Mouse (Mus musculus) CH12.LX (cell line): ENCODE data around the gene Nav3. TPM values are rescaled to one million over a fixed set of nuclear protein-coding genes. Genes with fewer than 3 reads are reported as not detected.

Experiments used
- DNase-seq: peaks from one replicate; pipeline ENCODE4 v3.0.0-alpha.2; 2013; ENCODE audit errors: extremely low read depth
- H3K27ac ChIP-seq: 2 replicates; pipeline ENCODE4 v1.5.1; 2012; ENCODE audit warnings: low read depth, mild to moderate bottlenecking, control low read depth, moderate library complexity; ENCODE audit not compliant: insufficient read depth
- H3K27me3 ChIP-seq: replicated peaks from 2 replicates; pipeline ENCODE3; 2012; ENCODE audit warnings: inconsistent platforms
- H3K36me3 ChIP-seq, 2 experiments: replicated peaks in 1 of 2; 2 replicates each; pipeline versions ENCODE3 to v1.6.1; 2012; ENCODE audit warnings: inconsistent platforms in 1 of 2, low read length in 1 of 2, mild to moderate bottlenecking in 1 of 2, mixed read lengths in 1 of 2, moderate library complexity in 1 of 2; ENCODE audit not compliant: control insufficient read depth in 1 of 2, insufficient read depth in 1 of 2
- H3K4me1 ChIP-seq, 2 experiments: 2 replicates each; pipeline ENCODE4 v1.6.1; 2012; ENCODE audit warnings: inconsistent platforms in 1 of 2, moderate library complexity in 1 of 2; ENCODE audit not compliant: insufficient read depth in 2 of 2, control insufficient read depth in 1 of 2
- H3K4me2 ChIP-seq: 2 replicates; pipeline ENCODE4 v1.6.1; 2012; ENCODE audit warnings: low read depth, mild to moderate bottlenecking, control low read depth; ENCODE audit not compliant: poor library complexity, insufficient read depth, severe bottlenecking
- H3K4me3 ChIP-seq, 3 experiments: fragments of 150-350 bp in 1 of 3; sonication (generic) in 1 of 3; replicated peaks in 1 of 3; 2 replicates each; pipeline versions ENCODE3 to v1.5.1; 2011 to 2012; ENCODE audit warnings: low read depth in 2 of 3, low read length in 2 of 3, mild to moderate bottlenecking in 2 of 3, moderate library complexity in 2 of 3, control low read depth in 1 of 3, improper control_type of control experiment in 1 of 3, inconsistent platforms in 1 of 3, mixed read lengths in 1 of 3; ENCODE audit not compliant: poor library complexity in 1 of 3
- H3K79me2 ChIP-seq: replicated peaks from 2 replicates; pipeline ENCODE4 v1.6.1; 2012; ENCODE audit warnings: mild to moderate bottlenecking, moderate library complexity; ENCODE audit not compliant: control insufficient read depth, poor library complexity, insufficient read depth, severe bottlenecking; ENCODE audit errors: extremely low read depth
- H3K9ac ChIP-seq: 2 replicates; pipeline ENCODE4 v1.6.1; 2012; ENCODE audit warnings: low read depth, mild to moderate bottlenecking, control low read depth, moderate library complexity; ENCODE audit not compliant: insufficient read depth
- H3K9me3 ChIP-seq: replicated peaks from 2 replicates; pipeline ENCODE3; 2012; ENCODE audit warnings: low read length, inconsistent platforms, mixed read lengths
- BHLHE40 ChIP-seq: IDR thresholded peaks from 2 replicates; pipeline ENCODE4 v1.6.1; 2011; ENCODE audit warnings: mild to moderate bottlenecking, low read depth, low read length, improper control_type of control experiment
- CHD1 ChIP-seq: IDR thresholded peaks from 2 replicates; pipeline ENCODE4 v1.6.1; 2012; ENCODE audit warnings: low read depth, low read length, improper control_type of control experiment, inconsistent platforms
- ELF1 ChIP-seq: IDR thresholded peaks from 2 replicates; pipeline ENCODE4 v1.6.1; 2014; ENCODE audit warnings: low read depth, mild to moderate bottlenecking, inconsistent platforms, low read length, improper control_type of control experiment
- EP300 ChIP-seq: IDR thresholded peaks from 2 replicates; pipeline ENCODE4 v1.6.1; 2011; ENCODE audit warnings: low read length, improper control_type of control experiment
- GABPA ChIP-seq: IDR thresholded peaks from 2 replicates; pipeline ENCODE4 v1.6.1; 2012; ENCODE audit warnings: low read depth, low read length, improper control_type of control experiment, inconsistent platforms; ENCODE audit not compliant: insufficient replicate concordance
- IRF4 ChIP-seq: IDR thresholded peaks from 2 replicates; pipeline ENCODE4 v1.6.1; 2014; ENCODE audit warnings: low read depth, mild to moderate bottlenecking, inconsistent platforms, low read length, improper control_type of control experiment
- JUND ChIP-seq: conservative IDR thresholded peaks from 2 replicates; pipeline ENCODE4 v1.6.1; 2011; ENCODE audit warnings: low read depth, low read length, improper control_type of control experiment
- MAFK ChIP-seq: IDR thresholded peaks from 2 replicates; pipeline ENCODE4 v1.6.1; 2011; ENCODE audit warnings: low read length, improper control_type of control experiment; ENCODE audit not compliant: insufficient replicate concordance
- MAX ChIP-seq: IDR thresholded peaks from 2 replicates; pipeline ENCODE4 v1.6.1; 2011; ENCODE audit warnings: low read length, improper control_type of control experiment
- MAZ ChIP-seq: IDR thresholded peaks from 2 replicates; pipeline ENCODE4 v1.6.1; 2012; ENCODE audit warnings: low read depth, mild to moderate bottlenecking, inconsistent platforms, low read length, improper control_type of control experiment, moderate library complexity
- MYC ChIP-seq: IDR thresholded peaks from 2 replicates; pipeline ENCODE4 v1.6.1; 2011; ENCODE audit warnings: low read depth, mild to moderate bottlenecking, improper control_type of control experiment, low read length
- NRF1 ChIP-seq: IDR thresholded peaks from 2 replicates; pipeline ENCODE4 v1.6.1; 2014; ENCODE audit warnings: low read depth, mild to moderate bottlenecking, inconsistent platforms, low read length, improper control_type of control experiment, moderate library complexity
- POLR2A ChIP-seq: IDR thresholded peaks from 2 replicates; pipeline ENCODE4 v1.6.1; 2011; ENCODE audit warnings: low read depth, mild to moderate bottlenecking, improper control_type of control experiment, low read length
- SIN3A ChIP-seq: IDR thresholded peaks from 2 replicates; pipeline ENCODE4 v1.6.1; 2012; ENCODE audit warnings: low read length, improper control_type of control experiment, inconsistent platforms
- SMC3 ChIP-seq: IDR thresholded peaks from 2 replicates; pipeline ENCODE4 v1.6.1; 2011; ENCODE audit warnings: low read depth, low read length, improper control_type of control experiment
- TBP ChIP-seq: conservative IDR thresholded peaks from 2 replicates; pipeline ENCODE4 v1.6.1; 2011; ENCODE audit warnings: low read depth, low read length, improper control_type of control experiment
- UBTF ChIP-seq: IDR thresholded peaks from 2 replicates; pipeline ENCODE4 v1.6.1; 2012; ENCODE audit warnings: low read depth, mild to moderate bottlenecking, inconsistent platforms, low read length, improper control_type of control experiment, moderate library complexity
- USF1 ChIP-seq: IDR thresholded peaks from 2 replicates; pipeline ENCODE4 v1.6.1; 2014; ENCODE audit warnings: low read depth, mild to moderate bottlenecking, inconsistent platforms, low read length, improper control_type of control experiment
- USF2 ChIP-seq: conservative IDR thresholded peaks from 2 replicates; pipeline ENCODE4 v1.6.1; 2011; ENCODE audit warnings: low read depth, low read length, improper control_type of control experiment
- ZKSCAN1 ChIP-seq: IDR thresholded peaks from 2 replicates; pipeline ENCODE4 v1.6.1; 2012; ENCODE audit warnings: low read depth, inconsistent platforms, low read length, improper control_type of control experiment, borderline replicate concordance
- ZNF384 ChIP-seq: IDR thresholded peaks from 2 replicates; pipeline ENCODE4 v1.6.1; 2012; ENCODE audit warnings: low read depth, low read length, improper control_type of control experiment, inconsistent platforms
- dilution Hi-C: fragments of 300-500 bp; cut with MboI; formaldehyde crosslinking; loops from 2 replicates; pipeline ENCODE4 v1.14.3; 2020; ENCODE audit warnings: low sequenced_read_pairs; ENCODE audit not compliant: extremely low pct_unique_long_range_greater_than_20kb, extremely low pct_ligation_motif_present
- in situ Hi-C: fragments of 300-500 bp; cut with MboI; formaldehyde crosslinking; loops from 3 replicates; pipeline ENCODE4 v1.14.3; 2019; ENCODE audit warnings: low sequenced_read_pairs, low pct_ligation_motif_present, low pct_unique_long_range_greater_than_20kb, mixed read lengths
- polyA plus RNA-seq: library from polyadenylated mRNA; unstranded; fragments of >175 nt; gene quantifications from 2 replicates; pipeline ENCODE4 v1.2.1, GENCODE M21; 2012; ENCODE audit warnings: low read depth; ENCODE audit not compliant: insufficient read length
- total RNA-seq, 2 experiments: library from RNA; depleted of rRNA; stranded (reverse); fragments of 300-350 nt in 1 of 2; fragments of >200 nt in 1 of 2; gene quantifications; 2 replicates each; pipeline ENCODE4 v1.2.3; 2012 to 2014

Gene Nav3
- total and polyA plus RNA-seq, 3 experiments: 0.03 TPM; not detected in 2

- no peak for DNase-seq
- Histone ChIP-seq H3K4me2 (no peak overlapping the region), H3K9ac (no peak overlapping the region), H3K9me3 (peaks cover 17% of the 10 kb centered on the region), H3K27me3 (no peaks in the 10 kb centered on the region), H3K4me1 (no peaks in the 10 kb centered on the region), H3K4me3 (no peak overlapping the region), H3K27ac (no peak overlapping the region), H3K36me3 (no peaks in the 10 kb centered on the region), H3K79me2 (no peaks in the 10 kb centered on the region)
- no peak for TF ChIP-seq USF1
- TF ChIP-seq GABPA: no peak
- TF ChIP-seq CHD1: no peak
- TF ChIP-seq SMC3: no peak
- TF ChIP-seq IRF4: no peak
- TF ChIP-seq SIN3A: no peak
- no peak for TF ChIP-seq NRF1
- TF ChIP-seq USF2: no peak
- no peak for TF ChIP-seq UBTF
- TF ChIP-seq ELF1: no peak
- TF ChIP-seq ZKSCAN1: no peak
- TF ChIP-seq JUND: no peak
- TF ChIP-seq ZNF384: no peak
- no peak for TF ChIP-seq BHLHE40
- no peak for TF ChIP-seq MYC
- TF ChIP-seq TBP: no peak
- TF ChIP-seq MAX: no peak
- no peak for TF ChIP-seq EP300
- TF ChIP-seq MAZ: no peak
- TF ChIP-seq POLR2A: no peak
- dilution Hi-C loops: no loop called here
- in situ Hi-C loops: no loop called here
Measured at GRCm38 (mm10) chr10:109994302-109994701, 461.7 kb downstream of the Nav3 start.

GRCm38 (mm10) chr10:109985824-109986485, 470.0 kb downstream of the Nav3 start:
- Histone ChIP-seq H3K27ac (no peak overlapping the region), H3K4me3 (no peak overlapping the region), H3K27me3 (no peaks in the 10 kb centered on the region), H3K4me1 (no peaks in the 10 kb centered on the region), H3K79me2 (no peaks in the 10 kb centered on the region), H3K36me3 (no peaks in the 10 kb centered on the region), H3K9me3 (peaks cover 12% of the 10 kb centered on the region), H3K9ac (no peak overlapping the region), H3K4me2 (no peak overlapping the region)
- dilution Hi-C loops: no loop called here
- TF ChIP-seq USF1 (no peak), MAFK (no peak)
- in situ Hi-C loops: no loop called here
- no peak for DNase-seq
